Comparison of ENCODE assay signal across 8 mouse cellular contexts in genomic region chr5:137776408-137776918, GRCm38 (mm10). TPM values are rescaled to one million over a fixed set of nuclear protein-coding genes. Genes with fewer than 3 reads are reported as not detected.
A peak's percentile ranks its signal among the peaks of the same experiment; 100 is the strongest.
DNase-seq lines count a peak whose midpoint lies in the region; ATAC-seq lines count a peak whose summit lies in the region.

No protein-coding gene starts in this region.

- H3K4me1 ChIP-seq in embryonic facial prominence, embryonic 15.5 days = peaks cover 22% of the 10 kb centered on the region
- H3K4me1 ChIP-seq in limb, embryonic 13.5 days = peaks cover 30% of the 10 kb centered on the region
- H3K4me1 ChIP-seq in hindbrain, embryonic 12.5 days = peaks cover 17% of the 10 kb centered on the region

- peak overlapping the region; percentile 65 for H3K27ac ChIP-seq in embryonic facial prominence, embryonic 15.5 days (replicated peaks)
- H3K27ac ChIP-seq in limb, embryonic 13.5 days = peak overlapping the region; percentile 39; the same call in 1 of the 2 replicates
- no peak overlapping the region for H3K27ac ChIP-seq in hindbrain, embryonic 12.5 days

- WGBS in embryonic facial prominence, embryonic 15.5 days = 22% methylated on average over 5 of the region's 5 CpGs
- WGBS in limb, embryonic 13.5 days = 30% methylated on average over 5 of the region's 5 CpGs
- 51% methylated on average over 5 of the region's 5 CpGs for WGBS in hindbrain, embryonic 12.5 days

- H3K4me2 ChIP-seq in embryonic facial prominence, embryonic 15.5 days (replicated peaks) = no peak overlapping the region
- peak overlapping the region; percentile 28 for H3K4me2 ChIP-seq in limb, embryonic 13.5 days (replicated peaks)
- H3K4me2 ChIP-seq in hindbrain, embryonic 12.5 days (replicated peaks) = no peak overlapping the region

- no peak overlapping the region for H3K4me3 ChIP-seq in embryonic facial prominence, embryonic 15.5 days (replicated peaks)
- no peak overlapping the region for H3K4me3 ChIP-seq in limb, embryonic 13.5 days
- H3K4me3 ChIP-seq in hindbrain, embryonic 12.5 days = no peak overlapping the region

- no peak overlapping the region for H3K9ac ChIP-seq in embryonic facial prominence, embryonic 15.5 days
- no peak overlapping the region for H3K9ac ChIP-seq in limb, embryonic 13.5 days
- no peak overlapping the region; the same call in 1 of the 2 replicates for H3K9ac ChIP-seq in hindbrain, embryonic 12.5 days

- H3K27me3 ChIP-seq in embryonic facial prominence, embryonic 15.5 days = no peaks in the 10 kb centered on the region
- no peaks in the 10 kb centered on the region for H3K27me3 ChIP-seq in limb, embryonic 13.5 days
- no peaks in the 10 kb centered on the region for H3K27me3 ChIP-seq in hindbrain, embryonic 12.5 days

- peak; percentile 69 to 80 for DNase-seq in adrenal gland, adult (ENCODE audit: inconsistent age in 2 of 2, low spot score in 1 of 2)
- DNase-seq in adrenal gland, postnatal 4 days (ENCODE audit: low spot score in 2 of 2) = no peak
- DNase-seq in 416B (ENCODE audit: low read depth) = peak; percentile 72
- DNase-seq in thymus, postnatal 36 days = peak; percentile 38 to 57
- DNase-seq in ovary, postnatal 10 days (ENCODE audit: low spot score) = no peak

- H3K36me3 ChIP-seq in embryonic facial prominence, embryonic 15.5 days = peaks cover 14% of the 10 kb centered on the region
- peaks cover 15% of the 10 kb centered on the region for H3K36me3 ChIP-seq in limb, embryonic 13.5 days
- H3K36me3 ChIP-seq in hindbrain, embryonic 12.5 days = peaks cover 15% of the 10 kb centered on the region

- ATAC-seq in embryonic facial prominence, embryonic 15.5 days (ENCODE audit: insufficient number of reproducible peaks, low FRiP score, low TSS enrichment, low read depth) = peak; percentile 48
- peak; percentile 37; the same call in 1 of the 2 replicates for ATAC-seq in limb, embryonic 13.5 days (ENCODE audit: low FRiP score, low read depth)
- no peak for ATAC-seq in hindbrain, embryonic 12.5 days (ENCODE audit: low FRiP score)

- H3K9me3 ChIP-seq in embryonic facial prominence, embryonic 15.5 days (replicated peaks) = no peaks in the 10 kb centered on the region
- H3K9me3 ChIP-seq in limb, embryonic 13.5 days = no peaks in the 10 kb centered on the region
- H3K9me3 ChIP-seq in hindbrain, embryonic 12.5 days (replicated peaks) = no peaks in the 10 kb centered on the region

RNA-seq across cellular contexts. Expression of gene Ppp1r35, which starts 2.2 kb away (rescaled TPM):
- 10 to 100 TPM; 29.9 to 40.3 TPM for total RNA-seq in adrenal gland, postnatal 4 days (2021)
- polyA plus RNA-seq in embryonic facial prominence, embryonic 15.5 days (2015; fragmentation: Nextera tagmentation; extraction: Ambion mirVana) = 34.5 and 39.9 TPM in 2 replicates
- polyA plus RNA-seq in limb, embryonic 13.5 days (2015; fragmentation: Nextera tagmentation; extraction: Ambion mirVana) = 26.5 and 27.2 TPM in 2 replicates
- polyA plus RNA-seq in hindbrain, embryonic 12.5 days (2016; fragmentation: Nextera tagmentation; extraction: Ambion mirVana) = 55.1 and 59.7 TPM in 2 replicates

RNA-seq across cellular contexts. Expression of gene Mepce, which starts 11.0 kb away (rescaled TPM):
- 10 to 100 TPM; 58.4 to 67.5 TPM for total RNA-seq in adrenal gland, postnatal 4 days (2021)
- polyA plus RNA-seq in embryonic facial prominence, embryonic 15.5 days (2015; fragmentation: Nextera tagmentation; extraction: Ambion mirVana) = 12.4 and 13.7 TPM in 2 replicates
- polyA plus RNA-seq in limb, embryonic 13.5 days (2015; fragmentation: Nextera tagmentation; extraction: Ambion mirVana) = 11.7 and 11.8 TPM in 2 replicates
- 11.0 and 14.8 TPM in 2 replicates for polyA plus RNA-seq in hindbrain, embryonic 12.5 days (2016; fragmentation: Nextera tagmentation; extraction: Ambion mirVana)

RNA-seq across cellular contexts. Expression of gene Zcwpw1, which starts 11.1 kb away (rescaled TPM):
- total RNA-seq in adrenal gland, postnatal 4 days (2021) = 1 to 10 TPM; 8.9 to 9.3 TPM
- polyA plus RNA-seq in embryonic facial prominence, embryonic 15.5 days (2015; fragmentation: Nextera tagmentation; extraction: Ambion mirVana) = 22.4 and 26.1 TPM in 2 replicates
- 35.3 and 36.0 TPM in 2 replicates for polyA plus RNA-seq in limb, embryonic 13.5 days (2015; fragmentation: Nextera tagmentation; extraction: Ambion mirVana)
- polyA plus RNA-seq in hindbrain, embryonic 12.5 days (2016; fragmentation: Nextera tagmentation; extraction: Ambion mirVana) = 19.5 and 20.1 TPM in 2 replicates

RNA-seq across cellular contexts. Expression of gene Tsc22d4, which starts 30.9 kb away (rescaled TPM):
- total RNA-seq in adrenal gland, postnatal 4 days (2021) = 100 to 1,000 TPM; 138 to 140 TPM
- polyA plus RNA-seq in embryonic facial prominence, embryonic 15.5 days (2015; fragmentation: Nextera tagmentation; extraction: Ambion mirVana) = 167 and 175 TPM in 2 replicates
- polyA plus RNA-seq in limb, embryonic 13.5 days (2015; fragmentation: Nextera tagmentation; extraction: Ambion mirVana) = 128 and 134 TPM in 2 replicates
- polyA plus RNA-seq in hindbrain, embryonic 12.5 days (2016; fragmentation: Nextera tagmentation; extraction: Ambion mirVana) = 81.8 and 82.9 TPM in 2 replicates

RNA-seq across cellular contexts. Expression of gene Nyap1, which starts 35.1 kb away (rescaled TPM):
- total RNA-seq in adrenal gland, postnatal 4 days (2021) = 10 to 100 TPM; 10.9 to 11.6 TPM
- 4.6 and 4.7 TPM in 2 replicates for polyA plus RNA-seq in embryonic facial prominence, embryonic 15.5 days (2015; fragmentation: Nextera tagmentation; extraction: Ambion mirVana)
- 2.9 and 4.0 TPM in 2 replicates for polyA plus RNA-seq in limb, embryonic 13.5 days (2015; fragmentation: Nextera tagmentation; extraction: Ambion mirVana)
- 20.9 and 22.2 TPM in 2 replicates for polyA plus RNA-seq in hindbrain, embryonic 12.5 days (2016; fragmentation: Nextera tagmentation; extraction: Ambion mirVana)

Comparison
In these comparisons a context has a peak if more than half of its experiments do, and no peak if none do; other contexts are left out.
1. DNase-seq: peak in adrenal gland, adult (2 of 2), 416B (single experiment) and thymus, postnatal 36 days (2 of 2); none in adrenal gland, postnatal 4 days (0 of 2) and ovary, postnatal 10 days (single experiment).